Mouse (Mus musculus): ENCODE measurements around the gene Rras2.

The Rras2 gene

GRCm38 (mm10) chr7:114020704-114021093 is 96.9 kb downstream of the Rras2 start:
- DNase-seq = peak; percentile 83

- DNase-seq = peak; percentile 17
These were observed 97.4 kb downstream of the Rras2 start for GRCm38 (mm10) chr7:114020057-114020703.

- no peak for DNase-seq
These were observed 98.7 kb downstream of the Rras2 start for GRCm38 (mm10) chr7:114018861-114019260.

DNA sequence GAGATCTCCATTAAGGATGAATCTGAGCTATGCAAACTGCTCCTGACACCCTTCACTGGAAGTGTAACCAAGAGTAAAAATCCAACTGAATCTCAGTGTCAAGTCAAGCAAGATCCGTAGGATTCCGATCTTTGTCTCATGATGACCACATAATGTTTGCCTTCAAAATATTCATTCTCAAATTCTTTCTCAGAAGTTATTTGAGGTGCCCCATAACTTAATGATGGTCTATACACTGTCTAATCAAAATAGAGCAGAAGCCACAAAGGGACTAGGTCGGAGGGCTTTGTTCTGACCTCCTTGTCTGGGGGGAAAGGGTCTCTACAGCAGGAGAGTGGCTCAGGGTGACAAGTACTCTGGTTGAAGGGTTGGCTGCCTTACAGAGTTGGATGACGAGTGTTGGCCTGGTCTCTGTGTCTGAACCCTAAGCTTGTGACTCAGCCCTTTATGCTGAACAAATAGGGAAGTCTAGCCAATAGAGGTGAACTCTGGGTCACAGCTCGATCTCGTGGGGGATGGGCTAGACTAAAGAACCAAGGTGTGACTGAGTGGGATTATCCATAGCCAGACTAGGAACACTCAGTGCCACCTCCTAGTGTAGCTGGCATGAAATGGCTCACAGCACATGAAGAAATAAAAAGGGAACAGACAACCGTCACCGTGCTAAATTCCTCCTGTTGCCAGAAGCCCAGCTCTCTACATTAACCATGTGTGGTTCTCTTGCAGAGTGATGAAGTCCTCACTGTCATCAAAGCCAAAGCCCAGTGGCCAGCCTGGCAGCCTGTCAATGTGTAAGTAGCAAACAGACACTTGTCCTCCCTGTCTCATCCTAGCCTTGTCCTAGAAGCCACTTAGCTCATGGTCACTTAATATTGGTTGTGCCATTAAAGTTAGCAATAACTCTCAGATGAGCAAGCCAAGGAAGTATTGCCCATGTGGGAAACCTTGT is 101.3 kb downstream of the Rras2 start:
- peak; percentile 72 for DNase-seq

- no peak for DNase-seq
These were observed 105.7 kb downstream of the Rras2 start for GRCm38 (mm10) chr7:114011726-114012443.

- DNase-seq = peak; percentile 64
These were observed 110.0 kb downstream of the Rras2 start for GRCm38 (mm10) chr7:114007565-114007964.

DNA sequence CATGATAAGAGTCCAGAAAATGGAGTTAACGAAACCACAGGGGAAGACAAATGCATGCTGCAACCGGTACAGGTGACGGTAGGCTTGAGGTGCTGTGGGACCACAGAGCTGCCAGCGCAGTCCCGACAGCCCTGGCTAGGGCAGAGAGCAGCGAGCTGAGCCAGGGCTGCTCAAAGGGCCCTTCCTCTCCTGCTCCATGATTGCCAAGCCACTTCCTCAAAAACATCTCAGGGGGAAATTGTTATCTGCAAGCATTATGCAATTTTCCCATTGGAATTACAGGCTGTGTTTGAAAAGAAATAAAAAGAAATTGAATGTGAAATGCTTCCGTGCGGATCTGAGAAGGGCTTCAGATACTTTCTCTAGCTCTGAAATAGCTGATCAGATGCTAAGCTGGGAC is 111.1 kb downstream of the Rras2 start:
- no peak for DNase-seq

DNA sequence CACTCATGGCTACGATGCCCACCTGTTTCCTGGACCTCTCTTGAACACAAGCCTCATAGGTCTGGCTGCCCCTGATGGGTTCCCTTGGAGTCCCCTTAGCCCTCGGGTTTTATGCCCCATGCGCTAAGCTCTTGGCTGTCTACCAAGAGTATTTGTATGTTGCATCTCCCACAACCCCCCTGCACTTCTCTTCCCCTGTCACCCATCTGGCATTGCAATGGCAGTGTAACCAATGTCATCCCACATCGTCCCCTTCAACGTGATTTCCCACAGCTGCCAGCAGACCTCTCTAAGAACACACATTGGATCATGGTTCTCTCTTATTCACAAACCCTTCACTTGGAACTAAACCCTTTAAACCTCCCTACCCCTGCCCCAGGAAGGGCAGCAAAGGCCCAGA is 112.1 kb downstream of the Rras2 start:
- no peak for DNase-seq

- no peak for DNase-seq
These were observed 113.4 kb downstream of the Rras2 start for GRCm38 (mm10) chr7:114004171-114004570.

DNA sequence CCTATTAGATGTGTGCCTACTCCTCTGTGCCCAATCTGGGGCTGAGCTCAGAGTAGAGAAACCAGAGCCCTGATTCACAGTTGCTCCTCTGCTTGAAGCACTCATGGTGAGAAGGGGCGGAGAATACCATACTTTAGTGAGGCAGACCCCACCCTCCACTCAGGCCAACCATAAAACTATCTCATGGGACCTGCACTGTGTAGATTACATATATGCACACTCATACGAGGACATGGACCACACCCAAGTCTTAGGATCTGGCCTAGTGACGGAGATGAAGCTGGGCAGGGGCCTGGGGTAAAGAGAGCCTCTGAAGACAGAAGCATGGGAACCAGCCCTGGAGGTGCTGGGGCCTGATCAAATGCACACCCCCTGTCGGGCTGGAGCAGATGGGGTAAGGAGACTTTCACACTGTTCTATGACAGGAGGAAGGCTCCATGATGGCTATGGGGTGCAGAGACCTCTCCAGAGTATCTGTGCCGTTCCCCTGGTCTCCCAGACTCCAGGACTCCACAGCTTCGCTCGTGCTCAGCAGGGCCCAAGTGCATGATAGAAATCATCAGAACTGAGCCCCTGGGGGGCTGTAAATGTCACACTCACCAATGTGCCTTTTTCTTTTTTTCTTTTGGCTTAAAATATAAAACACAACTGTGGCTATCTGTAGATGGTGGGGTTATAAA is 119.8 kb downstream of the Rras2 start:
- DNase-seq = no peak
